Mouse (Mus musculus): ENCODE data around the gene Mlec. TPM values are rescaled to one million over a fixed set of nuclear protein-coding genes. Genes with fewer than 3 reads are reported as not detected.

Mlec gene
- total and polyA plus RNA-seq, 3 experiments, result 156 to 167 TPM; not detected in 1

- Histone ChIP-seq H3K36me3 (ENCODE audit: control insufficient read depth in 1 of 2, insufficient read depth in 2 of 2, low read length in 2 of 2) (peaks cover 0 to 2% of the 10 kb centered on the region in 2 experiments; a peak in 1 of 4 replicates), H3K79me2 (ENCODE audit: control insufficient read depth, insufficient read depth, low read length, poor library complexity) (no peaks in the 10 kb centered on the region), H3K27ac (ENCODE audit: control insufficient read depth, low read depth, low read length) (no peak overlapping the region), H3K9ac (ENCODE audit: control insufficient read depth, low read depth, low read length, poor library complexity, severe bottlenecking) (no peak overlapping the region), H3K4me3 (ENCODE audit: control insufficient read depth in 1 of 2, insufficient read depth in 1 of 2, low read depth in 2 of 2, low read length in 2 of 2) (no peak overlapping the region), H3K4me1 (ENCODE audit: control insufficient read depth in 1 of 2, insufficient read depth in 2 of 2, low read length in 2 of 2) (no peaks in the 10 kb centered on the region), H3K27me3 (ENCODE audit: control insufficient read depth in 1 of 2, insufficient read depth in 2 of 2, low read length in 2 of 2) (no peaks in the 10 kb centered on the region), H3K9me3 (replicated peaks; ENCODE audit: insufficient read depth, low read length) (no peaks in the 10 kb centered on the region)
- no peak for TF ChIP-seq MAX (IDR thresholded peaks at IDR 0.05; ENCODE audit: low read length)
- TF ChIP-seq SIN3A (IDR thresholded peaks at IDR 0.05; ENCODE audit: low read length), result 0 out of 2 replicates have a peak, but pooled peaks have one; percentile 13
- no peak for TF ChIP-seq UBTF (IDR thresholded peaks at IDR 0.05; ENCODE audit: borderline replicate concordance, insufficient read depth, low read depth, low read length)
- TF ChIP-seq ETS1 (IDR thresholded peaks at IDR 0.05; ENCODE audit: low read depth, low read length), result no peak
- no peak for TF ChIP-seq BHLHE40 (IDR thresholded peaks at IDR 0.05; ENCODE audit: borderline replicate concordance, low read depth, low read length)
- no peak for TF ChIP-seq MEF2A (IDR thresholded peaks at IDR 0.05; ENCODE audit: extremely low read depth, insufficient replicate concordance, low read depth, low read length, poor library complexity, severe bottlenecking)
- peak; percentile 82 for TF ChIP-seq RAD21 (IDR thresholded peaks at IDR 0.05; ENCODE audit: low read depth, low read length)
- no peak for TF ChIP-seq MXI1 (IDR thresholded peaks at IDR 0.05; ENCODE audit: low read depth, low read length)
- TF ChIP-seq NELFE (IDR thresholded peaks at IDR 0.05; ENCODE audit: low read depth, low read length), result no peak
- TF ChIP-seq HCFC1 (IDR thresholded peaks at IDR 0.05; ENCODE audit: low read depth, low read length), result no peak
- TF ChIP-seq MAFK (IDR thresholded peaks at IDR 0.05; ENCODE audit: borderline replicate concordance, low read depth, low read length), result no peak
- TF ChIP-seq CTCF (IDR thresholded peaks at IDR 0.05 in 2 of 3, conservative IDR thresholded peaks at IDR 0.05 in 1 of 3; ENCODE audit: control insufficient read depth in 1 of 3, insufficient read depth in 1 of 3, low read depth in 2 of 3, low read length in 3 of 3, poor library complexity in 1 of 3, severe bottlenecking in 1 of 3), result peak; percentile 60 to 81 (median 81)
- TF ChIP-seq POLR2AphosphoS2 (IDR thresholded peaks at IDR 0.05; ENCODE audit: low read length), result no peak
- TF ChIP-seq TCF12 (IDR thresholded peaks at IDR 0.05; ENCODE audit: low read depth, low read length), result no peak
- no peak for TF ChIP-seq USF2 (IDR thresholded peaks at IDR 0.05; ENCODE audit: borderline replicate concordance in 1 of 2, insufficient read depth in 1 of 2, low read depth in 1 of 2, low read length in 2 of 2)
- no peak for TF ChIP-seq E2F4 (IDR thresholded peaks at IDR 0.05; ENCODE audit: borderline replicate concordance, low read depth, low read length)
- TF ChIP-seq MYC (IDR thresholded peaks at IDR 0.05; ENCODE audit: low read depth, low read length), result no peak
- no peak for TF ChIP-seq POLR2A (IDR thresholded peaks at IDR 0.05; ENCODE audit: control insufficient read depth in 1 of 2, insufficient read depth in 1 of 2, low read depth in 1 of 2, low read length in 2 of 2, poor library complexity in 1 of 2)
- peak; percentile 46 for TF ChIP-seq ZC3H11A (IDR thresholded peaks at IDR 0.05; ENCODE audit: low read depth, low read length)
- no peak for TF ChIP-seq GATA1 (IDR thresholded peaks at IDR 0.05; ENCODE audit: low read depth, low read length)
- TF ChIP-seq RCOR1 (IDR thresholded peaks at IDR 0.05; ENCODE audit: low read depth, low read length), result no peak
- TF ChIP-seq MAZ (IDR thresholded peaks at IDR 0.05; ENCODE audit: low read depth, low read length), result no peak
- peak; percentile 76 for TF ChIP-seq SMC3 (IDR thresholded peaks at IDR 0.05; ENCODE audit: low read depth, low read length)
- TF ChIP-seq POLR2AphosphoS5 (IDR thresholded peaks at IDR 0.05; ENCODE audit: borderline replicate concordance, low read depth, low read length), result no peak
- no peak for TF ChIP-seq CHD2 (IDR thresholded peaks at IDR 0.05; ENCODE audit: low read length)
- no peak for TF ChIP-seq ELF1 (IDR thresholded peaks at IDR 0.05; ENCODE audit: low read depth, low read length)
- TF ChIP-seq TBP (IDR thresholded peaks at IDR 0.05; ENCODE audit: low read depth, low read length), result no peak
- TF ChIP-seq TAL1 (IDR thresholded peaks at IDR 0.05; ENCODE audit: low read length), result no peak
- no peak for TF ChIP-seq ZMIZ1 (IDR thresholded peaks at IDR 0.05; ENCODE audit: low read depth, low read length)
- DNase-seq (ENCODE audit: low read depth, low spot score), result peak; percentile 70
Measured at GRCm38 (mm10) chr5:115125211-115125871, 32.6 kb downstream of the Mlec start.
